Mouse (Mus musculus): ENCODE results near the gene Selenop.
"Not testable (repeated sequence)": the region's sequence is repeated elsewhere in the genome, so short reads cannot be mapped to it uniquely, and the experiment has no call there.

Selenop gene

GRCm38 (mm10) chr15:3268247-3268646 is at the start of gene Selenop:
Gene Selenop, plus strand, starts transcription at chr15:3268547.
- DNase-seq, result no peak

- DNase-seq, result not testable (repeated sequence)
These were observed 49.7 kb upstream of the Selenop start for GRCm38 (mm10) chr15:3218668-3219067.

- no peak for DNase-seq
These were observed 45.4 kb upstream of the Selenop start for GRCm38 (mm10) chr15:3222803-3223437.

GRCm38 (mm10) chr15:3226573-3226972 is 41.8 kb upstream of the Selenop start:
- no peak for DNase-seq

- peak; percentile 40 to 48 for DNase-seq
These were observed 40.2 kb upstream of the Selenop start for GRCm38 (mm10) chr15:3228185-3228584.

- no peak for DNase-seq
These were observed 39.4 kb upstream of the Selenop start for GRCm38 (mm10) chr15:3228990-3229389.

- no peak for DNase-seq
These were observed 37.3 kb upstream of the Selenop start for GRCm38 (mm10) chr15:3231004-3231403.

GRCm38 (mm10) chr15:3232168-3232835 is 36.0 kb upstream of the Selenop start:
- no peak for DNase-seq

GRCm38 (mm10) chr15:3233837-3234551 is 34.4 kb upstream of the Selenop start:
- DNase-seq, result peak in 1 of 2 experiments; percentile 33

GRCm38 (mm10) chr15:3236338-3236737 is 32.0 kb upstream of the Selenop start:
- DNase-seq, result no peak

GRCm38 (mm10) chr15:3237963-3238362 is 30.4 kb upstream of the Selenop start:
- DNase-seq, result no peak

GRCm38 (mm10) chr15:3245036-3245435 is 23.3 kb upstream of the Selenop start:
- not testable (repeated sequence) for DNase-seq

GRCm38 (mm10) chr15:3250620-3251019 is 17.7 kb upstream of the Selenop start:
- no peak for DNase-seq

GRCm38 (mm10) chr15:3251031-3251717 is 17.2 kb upstream of the Selenop start:
- DNase-seq, result no peak

GRCm38 (mm10) chr15:3251718-3252067 is 16.7 kb upstream of the Selenop start:
- no peak for DNase-seq

- DNase-seq, result no peak
These were observed 9.3 kb upstream of the Selenop start for GRCm38 (mm10) chr15:3259025-3259424.

GRCm38 (mm10) chr15:3260309-3260708 is 8.0 kb upstream of the Selenop start:
- DNase-seq, result no peak

- no peak for DNase-seq
These were observed 5.5 kb upstream of the Selenop start for GRCm38 (mm10) chr15:3262883-3263282.

GRCm38 (mm10) chr15:3264293-3264692 is 4.1 kb upstream of the Selenop start:
- no peak for DNase-seq

GRCm38 (mm10) chr15:3264828-3265227 is 3.5 kb upstream of the Selenop start:
- DNase-seq, result no peak

- DNase-seq, result no peak
These were observed 1.1 kb downstream of the Selenop start for GRCm38 (mm10) chr15:3269496-3269895.

GRCm38 (mm10) chr15:3269996-3270645 is 1.8 kb downstream of the Selenop start:
- DNase-seq, result no peak

GRCm38 (mm10) chr15:3270646-3271077 is 2.3 kb downstream of the Selenop start:
- peak; percentile 81 to 86 for DNase-seq

Measured in lung, postnatal 4 days (tissue).